Mouse (Mus musculus) lung, postnatal 4 days (tissue): ENCODE measurements around the gene Ruvbl2.
A peak's percentile ranks its signal among the peaks of the same experiment; 100 is the strongest.

Source experiments
- DNase-seq, 2 experiments: peaks; one replicate each; pipeline ENCODE4 v3.0.0; 2021

Ruvbl2 gene

DNA sequence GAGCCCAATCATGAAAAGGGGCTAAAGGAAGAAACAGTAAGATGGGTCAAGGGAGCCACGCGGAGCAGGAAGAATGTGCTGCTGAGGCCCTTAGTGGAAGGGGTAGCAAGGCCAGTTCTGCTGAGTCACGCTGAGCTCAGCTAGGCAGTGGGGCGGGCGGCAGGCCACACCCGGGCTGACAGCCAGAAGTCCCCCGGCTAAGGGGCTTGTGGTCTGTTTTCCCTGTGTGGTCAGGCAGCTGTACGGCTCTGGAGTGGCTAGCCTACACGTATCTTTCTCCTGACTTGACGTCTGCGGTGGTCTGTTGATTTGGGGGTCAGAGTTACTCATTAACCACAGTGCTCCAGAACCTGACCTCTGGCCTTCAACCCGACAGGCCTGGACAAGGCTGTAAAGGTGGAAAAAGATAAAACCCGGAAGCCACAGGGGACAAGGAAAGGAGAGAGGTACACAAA lies 23.0 kb upstream of the Ruvbl2 start:
- peak; percentile 75 to 83 for DNase-seq

DNA sequence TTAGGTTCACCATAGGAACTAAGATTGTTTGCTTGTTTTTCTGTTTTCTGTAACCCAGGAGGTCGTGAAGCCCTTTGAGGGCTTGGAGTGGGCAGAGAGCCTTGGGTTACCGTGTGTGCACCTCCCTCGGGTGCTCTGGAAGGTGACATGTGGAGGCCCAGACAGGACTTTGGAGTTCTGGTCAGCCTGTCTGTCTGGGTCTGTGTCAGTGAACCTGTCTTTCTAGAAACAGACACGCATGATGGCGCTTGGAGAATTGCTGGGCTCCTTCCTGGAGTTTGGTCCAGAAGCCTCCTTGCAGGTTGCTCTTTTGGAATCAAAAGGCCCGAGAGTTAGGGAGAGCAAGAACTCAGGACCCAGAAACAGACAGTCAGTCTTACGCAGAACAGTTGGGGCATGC lies 22.5 kb upstream of the Ruvbl2 start:
- DNase-seq, result no peak

DNA sequence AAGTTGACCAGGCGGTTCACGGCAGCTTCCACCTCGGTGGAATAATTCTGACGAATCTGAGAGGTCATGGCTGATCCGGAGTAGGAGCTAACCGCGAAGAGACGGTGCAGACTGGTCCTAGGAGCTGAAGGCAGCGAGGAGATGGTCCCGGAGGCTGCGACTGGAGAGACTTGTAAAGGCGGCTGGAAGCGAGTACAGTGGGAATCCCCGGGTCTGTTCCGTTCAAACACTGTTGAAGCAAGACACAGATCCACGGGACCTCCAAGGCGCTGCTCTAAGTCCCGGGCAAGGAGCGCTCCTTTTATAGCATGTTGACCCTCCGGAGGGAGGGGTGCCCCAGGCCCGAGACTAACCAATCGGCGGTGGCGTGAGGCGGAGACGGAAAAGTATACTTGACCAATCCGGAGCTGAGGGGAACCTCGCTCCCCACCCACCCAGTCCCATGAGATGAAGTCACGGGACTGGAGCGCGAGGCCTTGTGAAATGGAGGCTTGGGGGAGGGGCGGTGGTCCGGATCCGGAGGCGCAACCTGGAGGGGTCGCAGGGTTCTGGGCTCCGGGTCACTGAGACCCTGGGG lies 21.8 kb upstream of the Ruvbl2 start, which contains the start of gene Ftl1:
Ftl1 (minus strand) TSS at position 321 of the 577 bp plus-strand sequence.
- peak; percentile 97 to 99 for DNase-seq

DNA sequence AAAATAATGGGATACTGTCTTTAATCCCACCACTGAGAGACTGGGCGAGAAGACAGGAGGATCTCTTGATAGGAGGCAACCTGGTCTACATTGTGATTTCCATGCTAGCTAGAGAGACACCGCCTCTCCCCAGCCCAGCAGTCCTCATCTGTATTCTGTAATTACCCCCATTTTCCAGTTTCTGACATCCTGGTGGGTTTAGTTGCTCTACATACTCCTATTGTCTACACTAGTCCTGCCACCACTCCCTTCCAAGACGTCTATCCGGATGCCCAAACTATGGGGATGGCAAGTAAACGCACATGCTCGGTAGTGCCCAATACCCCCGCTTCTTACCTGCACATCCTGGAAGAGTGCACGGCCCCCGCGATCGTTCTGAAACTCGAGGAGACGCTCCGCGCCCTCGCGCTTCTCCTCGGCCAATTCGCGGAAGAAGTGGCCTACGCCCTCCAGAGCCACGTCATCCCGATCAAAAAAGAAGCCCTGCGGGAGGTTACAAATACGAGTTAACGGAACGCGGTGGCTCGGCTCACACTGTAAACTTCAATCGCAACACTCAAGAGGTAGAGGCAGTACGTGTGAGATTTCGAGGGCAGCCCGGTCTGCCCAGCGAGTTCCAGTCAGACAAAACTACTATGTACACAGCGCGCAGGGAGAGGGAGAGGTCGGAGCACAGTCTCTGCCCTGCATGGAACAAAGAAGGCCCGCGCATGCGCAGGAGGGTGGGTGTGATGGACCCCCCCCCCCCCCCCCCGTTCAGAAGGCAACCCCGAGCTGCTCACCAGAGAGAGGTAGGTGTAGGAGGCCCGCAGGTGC lies 21.1 kb upstream of the Ruvbl2 start:
- DNase-seq, result peak; percentile 86 to 87

DNA sequence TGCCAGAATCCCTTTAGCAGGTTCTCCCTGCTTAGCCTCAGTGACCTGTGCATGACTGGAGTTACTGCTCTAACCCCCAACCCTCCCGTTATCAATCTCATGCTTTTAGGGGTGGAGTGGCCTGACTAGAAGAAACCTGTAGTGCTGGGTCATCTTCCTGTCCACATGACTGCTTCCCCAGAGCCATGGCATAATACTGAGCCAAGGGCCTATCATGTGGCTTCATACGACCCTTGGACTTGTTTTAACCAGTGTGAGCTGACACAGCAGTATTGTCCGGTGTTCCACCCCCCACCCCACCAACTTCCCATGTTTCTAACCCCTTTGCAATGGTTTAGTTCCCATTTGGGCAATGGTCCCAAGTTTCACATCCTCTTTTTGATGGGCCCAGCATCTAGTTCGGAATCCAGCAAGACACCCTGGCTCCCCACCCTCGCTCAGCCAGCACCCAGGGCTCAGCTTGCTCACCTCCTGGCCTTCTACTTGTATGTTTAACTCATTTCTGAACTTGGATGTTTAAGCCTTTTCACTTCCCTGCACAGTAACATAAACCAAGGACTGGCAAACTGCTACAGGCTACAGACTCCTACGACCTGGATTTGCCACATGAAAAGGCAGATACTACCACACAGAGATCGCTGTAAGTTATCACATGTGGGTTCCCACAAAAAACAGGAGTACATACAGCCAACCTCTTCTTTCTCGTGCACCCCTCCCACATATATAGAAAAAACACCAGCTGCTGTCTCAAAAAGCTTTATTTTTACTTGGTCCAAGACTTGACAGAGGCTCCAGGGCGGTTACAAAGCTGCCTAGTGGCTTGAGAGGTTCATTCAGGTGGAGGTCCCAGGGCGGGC lies 19.5 kb upstream of the Ruvbl2 start:
- peak; percentile 37 to 52 for DNase-seq

DNA sequence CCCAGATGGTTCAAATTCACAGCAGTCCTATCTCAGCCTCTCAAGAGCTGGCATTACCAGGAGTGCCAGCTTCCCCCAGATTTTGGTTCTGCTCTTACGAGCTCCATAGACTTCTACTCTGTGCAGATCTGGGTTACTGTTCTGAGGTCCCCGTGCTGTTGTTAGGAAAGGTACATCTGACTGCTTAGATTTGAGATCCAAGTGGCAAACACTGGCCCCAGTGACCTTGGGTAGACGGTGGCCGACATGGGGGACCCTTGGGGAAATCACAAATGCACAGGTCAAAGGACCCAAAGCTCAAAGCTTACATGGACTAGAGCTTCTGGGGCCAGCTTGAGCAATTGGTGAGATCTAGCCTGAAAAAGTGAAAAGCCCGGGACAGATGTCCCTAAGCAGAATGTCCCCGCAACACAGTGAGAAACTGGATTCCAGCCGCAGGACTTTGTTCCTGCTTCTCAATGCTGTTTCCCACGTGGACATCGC lies 18.9 kb upstream of the Ruvbl2 start:
- no peak for DNase-seq

DNA sequence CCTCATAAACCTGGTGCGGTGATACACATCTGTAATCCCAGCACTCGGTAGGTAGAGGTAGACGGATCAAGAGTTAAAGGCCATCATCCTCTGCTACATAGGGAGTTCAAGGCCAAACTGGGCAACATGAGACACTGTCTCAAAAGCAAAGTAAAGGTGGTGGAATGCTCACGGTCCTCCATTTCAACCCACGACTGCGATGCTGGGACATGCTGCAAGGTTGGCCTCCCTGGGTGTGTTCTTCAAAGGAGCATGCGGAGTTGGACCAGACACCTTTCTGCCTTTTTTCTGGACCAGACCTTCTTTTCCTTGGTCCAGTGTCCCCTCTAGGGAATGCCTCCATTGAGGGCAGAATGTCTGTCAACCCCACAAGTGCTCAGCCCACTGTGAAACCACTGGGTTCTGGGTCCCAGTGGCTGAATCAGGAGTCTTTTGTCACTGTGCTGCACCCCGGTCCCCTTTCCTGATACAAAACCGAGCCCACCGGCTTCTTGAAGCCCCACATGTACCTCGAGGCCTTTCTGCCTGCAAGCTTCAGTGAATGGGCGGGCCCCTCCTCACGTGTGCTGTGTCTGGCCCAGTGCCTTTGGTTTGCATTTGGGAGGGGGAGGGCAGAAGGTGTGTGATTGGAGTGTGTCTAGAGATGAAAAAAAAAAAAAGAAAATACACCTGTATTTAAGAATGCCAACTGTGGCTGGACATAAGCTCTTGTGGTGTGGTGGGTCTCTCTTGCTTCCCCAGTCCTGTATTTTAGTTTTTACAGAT lies 18.2 kb upstream of the Ruvbl2 start:
- no peak for DNase-seq

DNA sequence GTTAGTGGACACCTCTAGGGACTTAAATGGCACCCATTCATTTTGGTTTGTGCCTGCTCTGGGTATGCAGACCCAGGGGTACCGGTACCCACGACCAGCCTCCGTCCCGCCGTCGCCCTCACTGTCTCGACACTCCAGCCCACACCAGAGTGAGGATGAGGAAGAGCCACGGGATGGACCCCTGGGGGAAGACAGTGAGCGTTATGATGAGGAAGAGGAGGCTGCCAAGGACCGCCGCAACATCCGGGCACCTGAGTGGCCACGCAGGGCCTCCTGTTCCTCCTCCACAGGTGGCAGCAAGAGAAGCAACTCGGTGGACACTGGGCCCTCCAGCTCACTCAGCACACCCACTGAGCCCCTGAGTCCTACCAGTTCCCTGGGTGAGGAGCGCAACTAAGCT lies 17.1 kb upstream of the Ruvbl2 start:
- DNase-seq, result no peak

DNA sequence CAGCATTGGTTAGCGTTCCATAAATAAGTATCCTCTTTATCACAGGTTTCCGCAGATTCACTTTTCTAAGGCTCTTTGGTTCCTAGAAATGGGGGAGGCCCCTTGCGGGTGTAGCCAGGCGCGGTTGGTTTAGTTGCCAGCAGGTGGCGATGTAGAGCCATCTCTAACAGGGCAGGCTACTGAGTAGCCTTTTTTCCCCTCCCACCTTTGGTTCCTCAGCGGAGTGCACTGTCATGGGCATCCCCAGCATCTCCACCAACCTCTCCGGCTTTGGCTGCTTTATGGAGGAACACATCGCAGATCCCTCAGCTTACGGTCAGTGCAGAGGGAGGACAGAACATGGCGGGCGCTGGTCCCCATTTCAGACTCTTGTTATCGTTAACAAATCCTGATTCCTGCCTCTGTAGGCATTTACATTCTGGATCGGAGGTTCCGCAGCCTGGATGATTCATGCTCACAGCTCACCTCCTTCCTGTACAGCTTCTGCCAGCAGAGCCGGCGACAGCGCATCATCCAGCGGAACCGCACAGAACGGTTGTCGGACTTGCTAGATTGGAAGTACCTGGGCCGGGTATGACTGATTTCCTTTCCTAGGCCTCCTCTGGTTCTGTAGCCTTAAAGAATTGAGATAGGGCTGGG lies 13.6 kb upstream of the Ruvbl2 start:
- DNase-seq, result peak; percentile 78 to 89

DNA sequence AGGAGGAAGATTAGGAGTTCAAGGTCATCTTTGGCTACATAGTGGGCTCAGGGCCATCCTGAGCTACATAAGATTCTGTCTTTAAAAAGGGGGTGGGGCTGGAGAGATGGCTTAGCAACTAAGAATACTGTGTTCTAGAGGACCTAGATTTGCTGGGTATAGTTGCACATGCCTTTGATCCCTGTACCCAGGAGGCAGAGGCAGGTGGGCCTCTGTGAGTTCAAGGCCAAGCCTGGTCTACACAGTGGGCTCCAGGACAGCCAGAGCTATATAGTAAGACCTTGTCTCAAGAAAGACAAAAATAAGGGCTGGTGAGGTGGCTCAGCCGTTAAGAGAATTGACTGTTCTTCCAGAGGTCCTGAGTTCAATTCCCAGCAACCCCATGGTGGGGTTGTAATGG lies 12.1 kb upstream of the Ruvbl2 start:
- DNase-seq, result no peak

DNA sequence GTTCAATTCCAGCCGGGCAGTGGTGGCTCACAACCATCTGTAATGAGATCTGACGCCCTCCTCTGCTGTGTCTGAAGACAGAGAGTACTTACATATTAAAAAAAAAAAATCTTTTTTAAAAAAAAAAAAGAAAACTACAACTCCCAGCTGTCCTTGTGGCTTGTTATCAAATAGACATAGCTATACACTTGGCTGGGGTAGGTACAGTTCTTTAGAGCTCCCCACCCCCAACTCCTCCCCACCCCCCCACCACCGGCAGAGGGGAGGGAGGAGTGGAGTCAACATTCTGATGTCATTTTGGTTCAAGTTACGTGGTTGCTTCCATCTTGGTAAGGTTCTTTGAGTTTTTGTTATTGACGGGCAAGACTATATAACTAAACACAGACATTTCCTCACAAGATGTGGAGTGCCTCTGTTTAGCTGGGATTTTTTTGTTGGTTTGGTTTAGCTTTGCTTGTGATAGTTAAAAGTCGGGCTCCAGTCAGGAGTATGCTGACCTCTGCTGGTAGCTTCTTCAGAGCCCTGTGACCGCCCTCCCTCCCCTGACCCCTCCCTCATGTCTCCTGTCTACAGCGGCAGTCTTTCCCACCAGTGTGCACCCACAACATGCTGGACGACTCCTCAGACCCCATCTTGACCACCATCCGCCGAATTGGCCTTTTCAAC lies 9.6 kb upstream of the Ruvbl2 start:
- peak in 1 of 2 experiments; percentile 55 for DNase-seq

DNA sequence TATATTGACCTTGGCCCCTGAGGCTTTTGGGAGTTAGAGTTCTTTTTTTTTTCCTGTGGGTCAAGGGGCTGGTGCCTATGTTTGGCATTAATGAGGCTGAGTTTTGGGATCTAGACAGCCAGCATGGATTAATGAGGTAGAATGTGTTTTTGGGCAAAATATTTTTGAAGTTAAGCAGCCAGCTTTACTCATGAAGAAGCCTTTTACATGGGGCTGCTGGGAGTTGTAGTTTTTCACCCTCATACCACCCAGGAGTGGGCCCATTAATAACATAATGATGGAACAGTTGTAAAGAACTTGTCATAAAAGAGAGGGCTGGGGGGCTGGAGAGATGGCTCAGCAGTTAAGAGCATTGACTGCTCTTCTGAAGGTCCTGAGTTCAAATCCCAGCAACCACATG lies 8.7 kb upstream of the Ruvbl2 start:
- DNase-seq, result no peak

DNA sequence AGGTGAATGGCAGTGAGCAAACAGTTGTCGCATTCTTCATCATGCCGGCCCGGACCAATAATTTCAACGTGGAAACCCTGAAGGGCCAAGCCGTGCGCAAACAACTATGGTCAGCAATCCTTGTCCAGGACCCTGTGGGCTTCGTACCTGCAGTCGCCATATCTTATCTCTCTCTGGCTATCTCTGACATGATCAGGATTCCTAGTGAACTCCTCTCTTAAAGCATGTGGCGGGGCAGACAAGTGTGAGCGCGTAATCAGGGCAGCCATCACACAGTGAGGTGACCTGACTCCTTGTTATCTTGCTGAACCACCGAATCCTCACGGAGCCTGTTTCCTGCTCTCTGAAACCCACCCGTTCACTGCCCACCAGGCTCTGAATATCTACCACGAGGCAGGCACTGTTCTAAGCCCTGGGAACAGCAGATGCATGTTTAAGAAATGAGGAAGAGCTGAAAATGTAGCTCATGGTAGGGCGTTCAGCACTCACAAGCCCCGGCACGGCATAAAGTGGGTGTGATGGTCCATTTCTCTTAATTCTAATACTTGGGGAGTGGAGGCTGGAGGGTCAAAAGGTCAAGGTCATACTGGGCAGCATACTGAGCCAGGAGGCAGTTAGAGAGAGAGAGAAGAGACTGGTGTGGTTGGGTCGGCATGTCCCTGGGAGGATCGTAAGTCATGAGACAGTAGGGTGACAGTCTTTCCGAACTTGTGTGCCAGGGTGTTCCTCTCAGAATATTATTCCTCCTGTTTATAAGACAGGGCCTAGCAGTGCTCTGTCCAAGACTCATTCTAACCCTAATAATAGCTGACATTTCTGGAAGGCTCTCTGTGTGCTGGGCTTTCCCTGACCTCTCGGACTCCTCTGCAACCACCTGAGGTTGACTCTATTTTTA lies 5.9 kb upstream of the Ruvbl2 start:
- DNase-seq, result no peak

DNA sequence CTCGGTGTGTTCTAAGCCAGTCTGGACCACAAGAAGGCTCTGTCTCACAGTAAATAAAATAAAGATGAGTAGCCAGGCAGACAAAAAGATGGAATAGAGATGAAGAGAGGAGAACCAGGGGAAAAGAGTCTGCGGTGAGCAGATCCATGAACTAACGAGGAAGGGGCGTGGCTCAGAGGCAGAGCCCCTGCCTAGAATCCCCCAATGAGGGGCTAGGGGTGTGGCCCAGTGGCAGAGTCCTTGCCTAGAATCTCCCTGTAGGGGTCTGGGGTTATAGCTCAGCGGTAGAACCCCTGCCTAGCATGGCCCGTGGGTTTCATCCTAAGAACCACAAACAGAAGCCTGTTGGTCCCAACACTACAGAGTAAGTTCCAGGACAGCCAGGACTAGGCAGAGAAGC lies 850 bp downstream of the Ruvbl2 start:
- no peak for DNase-seq

DNA sequence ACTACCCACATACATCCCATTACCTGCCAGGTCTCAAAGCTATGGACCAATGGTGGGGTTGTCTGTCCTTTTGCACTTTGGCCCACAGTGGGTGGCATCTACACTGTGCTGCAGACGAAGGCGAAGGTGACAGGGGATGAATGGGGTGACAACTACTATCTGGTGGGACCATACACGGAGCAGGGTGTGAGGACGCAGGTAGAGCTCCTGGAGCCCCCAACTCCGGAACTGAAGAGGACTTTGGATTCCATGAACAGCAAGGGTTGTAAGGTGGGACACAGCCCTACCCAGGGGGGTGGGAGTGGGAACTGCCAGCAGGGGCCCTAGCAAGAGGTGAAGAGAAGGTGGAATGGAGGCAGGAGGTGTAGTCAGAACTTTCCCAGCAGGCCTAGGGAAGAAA lies 1.5 kb downstream of the Ruvbl2 start:
- no peak for DNase-seq

DNA sequence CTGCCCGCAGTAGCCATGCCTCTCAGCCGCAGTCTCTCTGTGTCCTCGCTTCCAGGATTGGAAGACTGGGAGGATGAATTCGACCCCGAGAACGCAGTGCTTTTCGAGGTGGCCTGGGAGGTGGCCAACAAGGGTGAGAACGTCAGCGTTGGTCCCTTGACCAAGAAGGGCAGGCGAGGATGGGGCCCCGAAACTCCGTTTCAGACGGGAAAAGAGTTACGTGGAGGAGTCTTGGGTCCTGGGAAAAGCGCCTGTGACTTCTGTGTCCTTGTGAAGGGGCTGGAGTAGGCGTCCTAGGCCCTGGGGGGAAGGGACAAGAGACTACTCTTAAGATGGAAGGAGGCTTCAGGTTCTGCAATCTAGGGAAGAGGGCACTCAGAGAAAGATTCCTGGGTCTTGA lies 2.9 kb downstream of the Ruvbl2 start:
- DNase-seq, result peak in 1 of 2 experiments; percentile 51

DNA sequence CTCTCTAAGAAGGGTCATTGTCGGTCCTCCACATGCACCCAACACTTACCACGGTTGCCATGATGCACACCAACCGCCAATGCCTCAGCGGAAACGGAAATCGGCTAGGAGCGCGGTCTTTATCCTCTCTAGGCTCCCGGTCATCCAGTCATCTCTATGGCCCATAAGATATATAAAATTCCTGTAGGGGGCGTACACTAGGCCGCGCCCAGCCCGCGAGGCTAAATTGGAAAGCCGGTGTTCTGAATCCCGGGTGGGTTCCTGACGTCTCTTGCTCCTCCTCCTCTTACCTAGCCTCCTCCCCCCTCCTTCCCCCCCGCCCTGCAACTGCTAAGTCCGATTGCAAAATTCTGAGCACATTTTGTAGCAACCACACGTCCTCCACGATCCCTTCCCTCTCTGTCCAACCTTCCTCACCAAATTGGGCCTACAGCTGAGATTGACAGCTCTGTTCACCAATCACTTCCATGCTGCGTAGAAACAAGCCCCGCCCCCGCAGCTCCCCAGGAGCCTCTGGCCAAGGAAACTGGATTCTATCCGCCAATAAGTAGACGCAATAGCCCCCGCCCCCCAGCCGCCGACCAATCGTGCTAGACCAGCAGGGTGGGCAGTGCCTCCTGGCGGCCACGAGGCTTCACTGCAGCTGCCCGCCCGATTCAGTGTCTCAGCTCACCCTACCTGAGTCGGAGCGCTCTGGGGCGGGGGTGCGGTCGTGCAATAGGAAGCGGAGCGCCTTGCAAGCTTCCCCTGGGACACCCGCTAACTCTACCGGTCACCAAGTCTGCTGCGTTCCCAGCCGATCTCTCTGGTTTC lies 3.5 kb downstream of the Ruvbl2 start, which contains the start of gene Gys1:
Gys1 (plus strand) TSS at position 642 of the 813 bp plus-strand sequence.
- peak; percentile 100 for DNase-seq

DNA sequence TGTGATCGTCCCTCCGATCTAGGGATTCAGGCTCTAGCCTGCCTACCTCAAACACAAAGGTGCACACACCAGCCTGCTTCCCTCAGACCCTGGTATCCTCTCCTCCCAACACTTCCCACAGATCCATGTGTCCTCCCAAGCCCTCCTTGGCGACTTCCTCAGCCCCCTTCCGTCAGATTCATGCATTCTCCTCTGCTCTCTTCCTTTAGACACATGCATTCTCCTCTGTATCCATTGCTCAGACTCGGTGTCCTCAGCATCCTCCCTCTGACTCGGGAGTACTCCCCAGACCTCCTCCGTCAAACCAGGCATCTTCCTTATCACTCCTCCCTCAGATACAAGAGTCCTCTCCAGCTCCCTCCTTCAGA lies 4.1 kb downstream of the Ruvbl2 start:
- no peak for DNase-seq

DNA sequence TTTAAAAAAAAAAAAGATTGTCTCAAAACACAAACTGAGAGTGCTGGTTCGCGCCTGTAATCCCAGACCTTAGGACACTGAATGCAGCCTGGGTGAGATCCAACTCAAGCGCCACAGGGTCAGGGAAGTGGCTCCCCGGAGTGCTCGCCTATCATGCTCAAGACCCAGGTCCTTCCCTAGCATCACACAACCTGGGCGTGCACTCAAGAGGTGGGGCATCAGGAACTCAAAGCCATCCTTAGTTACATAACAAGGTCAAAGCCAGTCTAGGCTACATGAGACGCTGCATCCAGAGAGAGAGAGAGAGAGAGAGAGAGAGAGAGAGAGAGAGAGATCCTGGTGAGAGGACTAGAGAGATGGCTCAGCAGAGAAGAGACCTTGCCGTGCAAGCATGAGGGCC lies 11.3 kb downstream of the Ruvbl2 start:
- DNase-seq, result no peak
